Mouse (Mus musculus) E14TG2a.4 (cell line): Measurements from ENCODE around the gene Tbpl2.

ENCODE experiments used
- H3K27me3 ChIP-seq: 2 replicates; pipeline ENCODE4 v1.6.1; 2014; ENCODE audit warnings: low read length, control low read depth; ENCODE audit not compliant: insufficient read depth
- H3K36me3 ChIP-seq: 2 replicates; pipeline ENCODE4 v1.6.1; 2014; ENCODE audit warnings: low read length, control low read depth; ENCODE audit not compliant: insufficient read depth
- H3K4me1 ChIP-seq: replicated peaks from 2 replicates; pipeline ENCODE4 v1.6.1; 2014; ENCODE audit warnings: low read depth, low read length, control low read depth
- H3K4me3 ChIP-seq: replicated peaks from 2 replicates; pipeline ENCODE4 v1.5.1; 2014; ENCODE audit warnings: mild to moderate bottlenecking, low read length
- H3K9me3 ChIP-seq: 2 replicates; pipeline ENCODE4 v1.6.1; 2014; ENCODE audit warnings: low read length, control low read depth
- CTCF ChIP-seq: conservative IDR thresholded peaks from 2 replicates; pipeline ENCODE4 v1.5.1; 2014; ENCODE audit warnings: low read length
- NANOG ChIP-seq: IDR thresholded peaks from 2 replicates; pipeline ENCODE4 v1.6.1; 2014; ENCODE audit warnings: borderline replicate concordance, low read length, mixed read lengths
- POU5F1 ChIP-seq: IDR thresholded peaks from 2 replicates; pipeline ENCODE4 v1.6.1; 2014; ENCODE audit warnings: low read length, borderline replicate concordance

The Tbpl2 gene

DNA sequence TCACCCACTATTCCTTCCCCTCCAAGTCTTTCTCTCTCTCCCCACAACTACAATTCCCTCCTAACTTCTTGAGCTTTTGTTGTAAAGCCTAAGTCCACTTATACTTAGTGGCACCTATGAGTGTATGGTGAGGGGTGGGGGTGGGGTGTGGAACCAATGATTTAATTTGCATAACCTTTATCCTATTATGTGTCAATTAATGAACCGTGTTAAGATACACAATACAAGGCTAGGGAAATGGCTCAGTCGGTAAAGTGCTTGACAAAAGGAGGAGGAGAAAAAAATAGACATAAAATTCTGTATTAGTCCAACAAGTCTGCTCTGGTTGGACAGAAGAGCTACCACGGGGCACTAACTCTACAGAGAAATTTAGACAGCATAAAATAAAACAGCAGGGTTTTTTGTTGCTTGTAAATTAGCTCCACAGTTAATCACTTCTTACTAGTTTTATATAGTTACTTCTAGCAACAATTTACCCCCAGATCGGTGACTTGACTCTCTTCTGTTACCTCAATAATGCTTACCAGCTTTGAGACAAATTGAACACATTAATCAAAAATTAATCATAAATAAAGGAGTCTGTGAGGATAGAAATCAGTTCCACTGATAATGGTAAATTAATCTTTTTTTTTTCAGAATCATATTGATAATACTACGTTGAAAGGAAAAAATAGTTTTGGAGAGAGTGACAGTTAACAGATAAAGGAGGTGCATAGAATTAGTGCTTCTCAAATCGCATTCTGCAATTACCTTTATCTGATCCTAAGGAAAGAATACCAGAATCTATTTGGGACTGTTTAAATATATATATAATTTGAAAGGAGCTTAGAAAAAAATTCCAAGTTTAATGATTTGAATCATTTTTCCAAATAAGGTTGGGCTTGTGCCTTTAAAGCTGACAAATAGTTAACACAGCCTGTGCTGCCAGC, 48.6 kb downstream of the Tbpl2 start:
- no peak for TF ChIP-seq NANOG
- no peak for TF ChIP-seq CTCF
- no peak for TF ChIP-seq POU5F1
- Histone ChIP-seq H3K9me3 (peaks cover 3% of the 10 kb centered on the region; the same call in 1 of the 2 replicates), H3K4me1 (peaks cover 13% of the 10 kb centered on the region), H3K27me3 (no peaks in the 10 kb centered on the region), H3K4me3 (no peak overlapping the region), H3K36me3 (no peaks in the 10 kb centered on the region)

DNA sequence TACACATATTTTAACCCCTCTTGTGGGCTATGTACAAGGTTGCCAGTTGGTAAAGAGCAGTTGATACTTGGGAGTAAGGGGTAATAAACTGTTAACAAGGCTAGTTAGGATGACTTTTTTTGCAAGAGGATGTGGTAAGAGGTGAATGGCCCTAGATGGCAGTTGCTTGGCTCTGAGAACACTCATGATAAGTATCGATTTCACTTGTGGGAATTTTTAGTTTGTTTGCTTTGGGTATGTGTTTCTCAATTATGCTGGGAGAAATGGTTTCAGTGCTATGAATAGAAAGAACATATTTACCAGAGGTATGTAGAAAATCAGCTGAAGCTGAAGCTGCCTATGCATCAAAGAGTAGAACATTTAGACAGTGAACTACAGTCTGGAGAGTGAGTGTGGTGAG, 53.5 kb downstream of the Tbpl2 start:
- no peaks in the 10 kb centered on the region; the same call in 1 of the 2 replicates for H3K9me3 ChIP-seq

DNA sequence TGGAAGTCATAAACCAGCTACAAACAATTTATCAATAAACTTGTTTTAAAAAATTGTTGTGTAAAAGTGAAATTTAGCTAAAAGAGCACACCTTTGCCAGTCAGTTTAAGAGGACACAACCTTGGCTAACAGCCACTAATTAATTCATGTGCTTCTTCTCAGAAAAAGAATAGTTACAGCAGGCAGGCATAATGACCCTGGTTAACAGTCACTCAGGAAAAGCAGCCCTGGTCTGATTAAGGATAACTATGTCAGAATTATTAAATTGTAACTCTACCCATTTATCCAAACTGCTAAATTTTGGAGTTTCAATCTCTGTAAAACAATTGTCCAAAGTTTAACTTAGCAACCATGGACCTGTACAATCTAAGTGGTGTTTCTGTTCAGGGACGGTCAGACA, 55.9 kb downstream of the Tbpl2 start:
- H3K36me3 ChIP-seq, result no peaks in the 10 kb centered on the region
- no peak for TF ChIP-seq NANOG
- no peak for TF ChIP-seq CTCF
- no peak for TF ChIP-seq POU5F1
- no peaks in the 10 kb centered on the region; the same call in 1 of the 2 replicates for H3K9me3 ChIP-seq
- H3K27me3 ChIP-seq, result no peaks in the 10 kb centered on the region
- H3K4me3 ChIP-seq, result no peak overlapping the region
- no peaks in the 10 kb centered on the region for H3K4me1 ChIP-seq

More for the DNA sequence above, 53.5 kb downstream of the Tbpl2 start:
- no peak for TF ChIP-seq NANOG
- no peak for TF ChIP-seq POU5F1
- TF ChIP-seq CTCF, result no peak
- no peak overlapping the region for H3K4me3 ChIP-seq
- H3K27me3 ChIP-seq, result no peaks in the 10 kb centered on the region
- no peaks in the 10 kb centered on the region for H3K36me3 ChIP-seq
- peaks cover 6% of the 10 kb centered on the region; the same call in 1 of the 2 replicates for H3K4me1 ChIP-seq
